Mouse (Mus musculus) mesoderm, embryonic 11.5 days (tissue): ENCODE results near the gene Tbc1d10c.
A peak's percentile ranks its signal among the peaks of the same experiment; 100 is the strongest.

ENCODE experiments used
- DNase-seq: peaks from one replicate; pipeline ENCODE4 v3.0.0-alpha.2; 2012; ENCODE audit warnings: low read depth, low spot score

The Tbc1d10c gene

GRCm38 (mm10) chr19:4192251-4192985, 1.3 kb upstream of the Tbc1d10c start:
- DNase-seq: peak; percentile 43

DNA sequence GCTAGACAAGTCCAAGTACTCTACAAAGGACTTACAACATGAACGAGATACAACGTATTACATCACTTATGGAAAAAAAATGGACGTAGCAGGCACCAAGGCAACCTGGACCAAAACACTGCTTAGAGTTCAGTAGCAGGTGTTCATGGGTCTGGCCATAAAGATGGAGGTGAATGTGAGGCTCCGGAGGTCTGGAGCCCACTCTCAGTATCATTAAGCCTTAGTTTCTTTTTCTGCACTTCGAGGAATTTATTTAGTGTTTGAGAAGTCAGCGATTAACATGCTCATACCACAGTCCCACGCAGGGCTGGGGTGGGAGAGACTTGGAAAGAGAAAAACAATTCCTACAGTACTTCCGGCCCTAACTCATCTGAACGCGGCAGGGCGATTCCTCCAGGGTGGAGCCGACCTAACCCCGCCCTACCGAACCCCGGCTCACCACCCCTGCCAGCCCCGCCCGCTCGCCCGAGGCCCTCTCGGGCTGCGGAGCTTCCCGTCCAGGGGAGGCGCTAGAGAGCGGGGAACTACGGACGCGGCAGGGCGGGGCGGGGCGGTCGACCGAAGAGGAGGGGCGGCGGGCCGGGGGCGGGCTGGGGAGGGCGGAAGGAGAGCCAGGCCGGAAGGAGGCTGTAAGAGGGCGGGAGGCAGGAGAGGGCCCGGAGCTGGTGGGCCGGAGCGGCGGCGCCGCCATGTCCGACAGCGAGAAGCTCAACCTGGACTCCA, 605 bp upstream of the Tbc1d10c start, which contains the start of gene Ppp1ca:
Gene Ppp1ca (plus strand): TSS at position 538 of the 723 bp plus-strand sequence.
- DNase-seq: peak; percentile 96

DNA sequence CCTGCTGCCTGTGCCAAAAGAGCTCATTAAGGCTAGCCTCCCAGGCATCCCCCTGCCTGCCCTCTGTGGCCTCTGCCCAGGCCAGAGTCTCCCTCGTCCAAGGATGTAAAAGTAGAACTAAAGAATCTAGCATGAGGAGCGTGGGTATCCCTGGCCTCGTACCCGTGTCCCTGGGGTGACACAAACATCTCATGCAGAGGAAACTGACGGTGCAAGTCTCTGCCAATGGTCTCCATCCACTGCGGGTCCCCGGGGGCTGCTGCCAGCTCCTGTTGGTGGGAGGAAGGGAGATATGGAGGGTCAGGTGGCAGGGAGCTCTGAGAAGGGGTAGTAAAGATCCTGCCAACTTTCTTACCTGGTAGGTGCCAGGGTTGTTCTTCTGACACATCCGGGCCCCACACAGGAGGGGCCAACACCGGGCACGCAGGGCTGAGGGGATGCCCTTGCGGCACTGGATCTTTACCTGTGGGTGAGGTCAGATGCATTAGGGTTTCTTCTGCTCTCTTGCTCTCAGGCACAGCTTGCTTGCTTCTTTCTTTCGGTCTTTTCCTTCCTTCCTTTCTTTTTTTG, 1.9 kb downstream of the Tbc1d10c start:
- no peak for DNase-seq

- DNase-seq: no peak
Measured at GRCm38 (mm10) chr19:4187303-4187702, 3.8 kb downstream of the Tbc1d10c start.

GRCm38 (mm10) chr19:4184976-4185975, 5.8 kb downstream of the Tbc1d10c start:
- no peak for DNase-seq

DNA sequence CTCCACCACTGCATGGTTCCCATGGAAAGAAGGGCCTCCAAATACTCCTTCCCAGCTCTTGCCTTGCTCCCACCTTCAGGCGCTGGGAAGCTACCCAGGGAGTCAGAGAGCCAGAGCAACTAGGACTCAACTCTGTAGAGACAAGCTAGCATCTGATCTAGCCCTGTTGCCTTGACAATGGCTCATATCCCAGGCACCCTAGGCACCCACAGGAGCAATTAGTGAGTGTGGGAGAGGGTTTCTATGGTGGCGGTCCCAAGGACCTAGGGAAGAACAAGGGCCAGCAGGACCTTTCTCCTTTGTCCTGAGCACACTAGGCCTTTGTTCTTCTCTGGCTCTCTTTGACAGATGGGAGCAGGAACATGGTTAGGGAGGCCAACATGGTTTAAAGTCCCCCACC, 7.4 kb downstream of the Tbc1d10c start:
- no peak for DNase-seq

DNA sequence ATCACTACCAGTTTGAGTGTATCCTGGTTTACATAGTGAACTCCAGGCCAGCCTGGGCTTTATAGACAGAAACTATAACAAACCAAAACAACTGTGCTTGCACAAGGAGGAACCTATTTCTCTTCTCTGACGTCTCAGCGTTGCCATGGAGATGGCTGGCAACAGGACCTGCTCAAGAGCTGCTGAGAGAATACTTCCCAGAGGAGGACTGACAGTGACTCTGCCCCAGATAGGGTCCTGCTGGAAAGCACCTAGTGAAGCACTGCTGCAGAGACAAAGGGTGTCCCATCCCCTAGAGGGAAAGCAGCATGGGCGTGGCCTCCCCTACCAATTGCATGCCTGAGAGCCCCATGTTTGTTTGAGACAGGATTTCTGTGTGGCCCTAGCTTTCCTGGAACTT, 9.2 kb downstream of the Tbc1d10c start:
- peak; percentile 63 for DNase-seq

- no peak for DNase-seq
Measured at GRCm38 (mm10) chr19:4180411-4180810, 10.7 kb downstream of the Tbc1d10c start.

- peak; percentile 31 for DNase-seq
Measured at GRCm38 (mm10) chr19:4175368-4175947, 15.6 kb downstream of the Tbc1d10c start, which contains the start of gene Carns1. Carns1 (minus strand) TSS chr19:4175479.

DNA sequence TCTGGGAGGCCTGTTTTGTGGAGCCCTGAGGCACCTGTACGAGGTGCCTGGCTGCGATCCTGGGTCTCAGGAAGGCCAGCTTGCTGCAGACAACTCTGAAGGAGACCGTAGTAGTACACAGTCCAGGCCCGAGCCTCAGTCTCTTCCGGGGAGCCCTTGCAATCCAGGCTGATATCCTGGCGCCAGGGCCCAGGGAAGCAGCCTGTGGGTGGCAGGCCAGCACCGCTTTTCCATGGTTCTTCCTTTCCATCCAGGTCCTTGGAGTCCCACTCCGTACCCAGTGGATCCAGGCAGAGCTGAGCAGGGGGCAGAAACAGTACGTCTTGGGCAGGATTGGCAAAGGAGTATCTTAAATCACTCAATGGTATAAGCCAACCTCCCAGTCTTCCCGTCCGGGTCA, 18.2 kb downstream of the Tbc1d10c start:
- no peak for DNase-seq

- DNase-seq: no peak
Measured at GRCm38 (mm10) chr19:4171393-4172290, 19.4 kb downstream of the Tbc1d10c start.

GRCm38 (mm10) chr19:4170723-4171392, 20.2 kb downstream of the Tbc1d10c start:
- DNase-seq: no peak

GRCm38 (mm10) chr19:4169810-4170209, 21.3 kb downstream of the Tbc1d10c start:
- DNase-seq: no peak

DNA sequence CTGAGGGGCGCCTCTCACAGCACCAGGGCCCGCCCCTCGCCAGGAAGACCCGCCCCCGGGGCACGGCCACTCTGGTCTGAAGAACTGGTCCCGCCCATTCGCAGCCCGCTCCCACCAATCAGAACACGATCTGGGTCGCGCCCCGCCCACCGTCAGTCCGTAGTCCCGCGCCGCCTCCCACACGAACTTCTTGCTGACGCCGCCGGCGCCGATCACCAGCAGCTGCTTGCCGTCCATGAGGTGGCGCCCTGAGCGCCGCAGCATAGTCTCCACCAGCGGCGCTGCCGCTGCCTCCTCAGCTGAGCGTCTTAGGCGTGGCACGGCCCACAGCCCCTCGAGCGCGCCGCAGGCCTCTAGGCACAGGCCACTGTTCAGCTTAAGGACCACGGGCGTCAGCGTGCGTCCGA, 21.7 kb downstream of the Tbc1d10c start:
- DNase-seq: peak; percentile 99

DNA sequence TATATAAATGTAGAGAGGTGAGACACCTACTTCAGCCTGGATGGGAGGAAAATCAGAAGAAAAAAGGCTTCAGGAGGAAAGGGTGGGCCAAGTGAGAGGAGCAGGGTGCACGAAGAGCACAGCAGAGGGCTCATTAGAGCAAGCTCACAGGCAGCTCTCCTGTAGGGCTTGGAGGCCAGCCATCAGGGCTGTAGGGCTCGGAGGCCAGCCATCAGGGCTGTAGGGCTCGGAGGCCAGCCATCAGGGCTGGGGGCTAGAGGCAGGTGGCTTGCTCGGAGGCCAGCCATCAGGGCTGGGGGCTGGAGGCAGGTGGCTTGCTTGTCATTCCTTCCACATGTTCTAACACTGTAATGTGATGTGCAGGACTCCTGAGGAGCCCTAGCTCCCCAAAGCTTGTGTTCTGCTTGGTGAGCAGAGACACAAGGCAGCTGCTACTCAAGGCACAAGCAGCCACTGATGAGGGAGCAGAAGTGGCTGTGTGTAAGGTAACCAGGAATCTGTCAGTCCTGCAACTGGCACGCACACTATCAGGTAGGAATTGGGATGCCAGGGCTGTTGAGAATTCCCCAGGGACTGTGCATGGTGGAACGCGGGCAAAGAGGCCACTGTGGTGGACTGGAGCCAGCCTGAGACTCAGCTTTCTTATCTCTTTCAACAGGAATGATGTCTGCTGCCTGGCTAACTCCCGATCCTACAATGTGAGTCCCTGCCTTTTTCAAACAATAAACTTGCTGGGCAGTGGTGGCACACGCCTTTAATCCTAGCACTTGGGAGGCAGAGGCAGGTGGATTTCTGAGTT, 24.2 kb downstream of the Tbc1d10c start:
- DNase-seq: no peak

GRCm38 (mm10) chr19:4164721-4165120, 26.4 kb downstream of the Tbc1d10c start:
- no peak for DNase-seq

DNA sequence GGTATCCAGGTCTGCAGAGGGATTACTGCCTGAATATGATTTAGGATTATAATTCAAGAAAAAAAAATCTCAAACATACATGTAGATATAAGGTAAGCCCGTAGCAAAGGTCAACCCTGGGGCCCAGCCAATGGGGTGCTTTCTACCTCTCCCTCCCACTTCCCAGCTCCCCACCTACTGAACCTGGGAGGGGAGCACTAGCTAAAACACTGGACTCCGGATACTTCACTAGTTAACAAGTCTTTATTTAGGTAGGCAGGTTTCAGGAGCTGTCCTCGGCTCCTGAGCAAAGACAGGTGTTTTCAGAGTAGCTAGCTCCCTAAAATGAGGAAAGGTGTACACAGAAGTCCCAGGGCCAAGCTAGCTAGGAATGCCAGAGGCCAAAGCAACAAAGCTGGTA, 27.0 kb downstream of the Tbc1d10c start:
- DNase-seq: no peak

DNA sequence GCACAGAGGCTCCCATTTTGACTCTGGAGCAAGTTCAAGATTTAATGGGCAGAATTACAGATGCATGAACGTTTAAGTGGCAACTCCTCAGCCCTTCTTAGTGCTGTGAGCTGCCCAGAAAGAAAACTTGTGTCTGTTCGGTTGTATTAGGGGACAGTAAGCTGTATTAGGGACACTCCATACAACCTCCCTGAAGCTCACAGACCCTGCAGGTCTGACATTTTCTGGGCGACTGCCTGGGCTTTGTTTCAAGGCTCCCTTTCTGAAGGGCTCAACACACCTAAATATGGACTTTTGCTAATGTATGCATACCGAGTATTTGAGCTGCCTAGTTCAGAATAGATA, 27.6 kb downstream of the Tbc1d10c start:
- no peak for DNase-seq
